Mouse (Mus musculus): ENCODE measurements around the gene 0610040J01Rik. TPM values are rescaled to one million over a fixed set of nuclear protein-coding genes. Genes with fewer than 3 reads are reported as not detected.

Gene 0610040J01Rik
- polyA plus RNA-seq, 1 experiment, result 17.0 TPM

DNA sequence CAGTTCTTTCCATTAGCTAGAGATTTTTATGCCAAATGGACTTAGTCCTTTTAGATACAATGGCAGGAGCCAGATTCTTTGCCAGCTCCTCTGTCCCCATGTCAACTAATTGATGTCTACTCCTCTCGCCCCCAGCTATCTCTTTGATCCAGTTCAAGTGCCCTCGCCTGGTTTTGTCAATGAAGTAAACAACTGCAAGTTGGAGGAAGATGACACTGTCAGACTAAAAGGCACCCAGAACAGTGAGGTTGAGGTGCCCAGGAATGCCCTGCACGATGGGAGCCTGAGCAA lies 85.6 kb downstream of the 0610040J01Rik start:
- DNase-seq (ENCODE audit: low spot score), result no peak

DNA sequence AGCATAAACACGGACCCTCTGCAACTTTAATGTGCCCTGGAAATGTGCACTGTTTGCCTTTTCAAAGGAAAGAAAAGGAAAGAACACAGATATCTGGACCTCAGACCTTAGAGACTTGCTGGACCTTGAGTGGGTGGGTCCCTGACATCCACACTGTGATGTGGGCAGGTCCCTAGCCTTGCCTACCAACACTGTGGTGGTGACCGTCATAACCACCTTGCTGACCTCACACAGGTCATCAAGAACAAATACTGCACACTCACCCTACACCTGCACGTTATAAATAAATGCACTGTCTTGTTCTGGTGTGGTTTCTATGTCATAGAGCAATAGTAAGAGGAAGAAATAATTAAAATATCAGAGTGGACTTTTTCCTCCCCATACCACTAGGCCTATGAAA lies 91.2 kb downstream of the 0610040J01Rik start:
- DNase-seq (ENCODE audit: low spot score), result no peak

DNA sequence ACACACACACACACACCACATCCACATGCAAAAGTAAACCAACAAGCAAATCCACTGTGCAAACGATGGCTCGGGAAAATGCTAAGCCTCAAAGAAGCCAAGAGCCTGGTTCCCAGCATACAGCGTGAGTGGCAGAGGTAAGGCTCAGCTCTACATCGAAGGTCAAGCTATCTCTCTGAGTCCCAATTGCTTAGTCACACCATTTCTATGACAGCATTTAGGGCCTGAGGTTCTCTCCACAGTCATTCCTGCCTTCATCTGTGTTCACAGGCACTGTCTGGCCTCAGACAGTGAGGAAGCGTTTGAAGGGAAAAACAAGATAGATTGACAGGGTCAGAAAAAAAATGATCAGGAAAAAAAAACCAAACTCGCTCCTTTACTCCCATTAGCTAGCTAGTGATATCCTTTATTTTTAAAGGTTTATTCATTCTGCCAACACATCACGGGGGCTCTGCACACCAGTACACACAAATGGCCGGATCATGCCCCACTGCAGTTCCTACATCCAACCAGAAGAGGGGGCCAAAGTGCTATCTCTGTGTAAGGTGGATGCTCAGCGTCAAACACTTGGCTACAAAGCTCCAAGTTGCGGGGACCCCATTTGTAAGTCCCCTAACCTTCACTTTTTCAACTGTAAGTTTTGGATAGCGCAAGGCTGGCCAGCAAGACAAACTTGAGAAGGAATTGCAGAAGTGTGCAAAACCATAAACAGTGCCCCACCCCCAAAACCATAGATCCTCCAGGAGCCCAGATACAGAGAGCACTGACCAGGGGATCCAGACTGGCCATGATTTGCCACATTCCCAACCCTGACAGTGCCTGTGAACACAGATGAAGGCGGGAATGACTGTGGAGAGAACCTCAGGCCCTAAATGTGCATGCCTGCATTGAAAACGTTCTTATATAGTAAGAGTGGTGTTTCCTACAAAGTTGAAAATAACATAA lies 94.3 kb downstream of the 0610040J01Rik start:
- peak; percentile 63 for DNase-seq (ENCODE audit: low spot score)

DNA sequence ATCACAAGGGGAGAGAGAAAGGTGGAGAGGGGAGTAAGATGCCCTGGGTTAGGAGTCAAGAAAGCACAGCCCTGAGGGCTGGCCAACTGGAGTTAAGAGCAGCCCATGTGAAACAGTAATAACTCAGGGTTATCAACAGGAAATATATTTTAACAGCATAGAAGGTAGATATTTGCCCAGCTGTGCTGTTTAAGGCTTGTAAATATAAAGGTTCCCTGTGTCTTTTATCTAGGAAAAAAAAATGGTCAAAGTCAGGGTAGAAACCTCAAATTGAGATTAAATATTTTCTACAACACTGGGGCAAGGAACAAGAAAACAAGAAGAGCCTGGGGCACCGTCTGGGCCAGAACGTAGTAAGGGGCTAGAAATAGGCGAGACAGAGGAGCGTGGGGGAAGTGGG lies 95.3 kb downstream of the 0610040J01Rik start:
- no peak for DNase-seq (ENCODE audit: low spot score)

DNA sequence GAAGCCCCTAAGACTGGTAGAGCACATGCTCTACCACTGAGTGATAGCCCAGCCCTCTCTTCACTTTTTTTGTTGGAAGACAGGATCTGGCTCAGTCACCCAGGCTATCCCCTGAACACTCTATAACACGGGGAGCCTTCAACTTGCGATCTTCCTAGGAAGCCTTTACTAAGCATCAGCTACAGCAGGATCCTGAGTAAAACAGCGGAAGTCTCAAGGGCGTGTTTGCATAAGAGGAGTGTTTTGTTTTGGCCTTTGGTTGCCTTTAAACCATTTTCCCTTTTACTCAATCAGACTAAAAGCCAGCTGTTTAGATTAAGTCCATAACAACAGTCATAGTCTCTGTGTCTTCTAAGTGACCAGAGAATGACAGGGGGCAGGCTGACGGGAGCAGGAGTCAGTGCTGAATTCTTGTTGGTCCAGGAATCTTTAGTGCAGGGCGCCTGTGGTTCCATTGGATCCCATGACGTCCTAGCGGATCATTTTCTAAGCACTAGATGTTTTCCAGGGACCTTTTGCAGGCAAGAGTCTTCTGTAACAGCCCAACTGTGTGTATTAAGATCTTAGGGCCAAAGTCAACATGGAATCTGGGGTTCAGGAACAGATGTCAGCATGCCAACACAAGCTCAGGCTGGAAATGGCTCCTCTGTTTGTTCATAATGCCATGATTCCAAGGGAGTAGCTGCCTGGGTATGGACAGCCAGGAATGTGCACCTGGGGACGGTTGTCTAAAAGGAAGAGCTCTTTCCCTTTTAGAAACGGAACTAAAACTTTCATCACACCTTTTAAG lies 98.2 kb downstream of the 0610040J01Rik start:
- no peak for DNase-seq (ENCODE audit: low spot score)

DNA sequence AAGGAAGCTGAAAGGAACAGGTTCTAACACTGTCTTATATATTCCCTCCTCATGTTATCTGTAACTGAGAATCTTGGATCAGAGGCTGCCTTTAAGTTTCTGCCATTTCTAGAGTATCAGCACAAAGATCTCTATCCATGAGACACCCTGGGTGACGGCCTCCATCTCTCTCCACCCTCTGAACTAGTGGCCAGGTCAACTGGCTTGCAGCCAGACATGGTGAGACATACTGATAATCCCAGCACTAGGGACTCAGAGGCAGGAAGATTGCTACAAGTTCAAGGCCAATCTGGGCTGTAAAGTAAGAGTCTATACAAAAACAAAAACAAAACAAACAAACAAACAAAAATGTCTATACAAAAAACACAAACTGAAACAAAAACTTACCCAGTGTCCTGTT lies 102.7 kb downstream of the 0610040J01Rik start:
- DNase-seq (ENCODE audit: low spot score), result no peak

DNA sequence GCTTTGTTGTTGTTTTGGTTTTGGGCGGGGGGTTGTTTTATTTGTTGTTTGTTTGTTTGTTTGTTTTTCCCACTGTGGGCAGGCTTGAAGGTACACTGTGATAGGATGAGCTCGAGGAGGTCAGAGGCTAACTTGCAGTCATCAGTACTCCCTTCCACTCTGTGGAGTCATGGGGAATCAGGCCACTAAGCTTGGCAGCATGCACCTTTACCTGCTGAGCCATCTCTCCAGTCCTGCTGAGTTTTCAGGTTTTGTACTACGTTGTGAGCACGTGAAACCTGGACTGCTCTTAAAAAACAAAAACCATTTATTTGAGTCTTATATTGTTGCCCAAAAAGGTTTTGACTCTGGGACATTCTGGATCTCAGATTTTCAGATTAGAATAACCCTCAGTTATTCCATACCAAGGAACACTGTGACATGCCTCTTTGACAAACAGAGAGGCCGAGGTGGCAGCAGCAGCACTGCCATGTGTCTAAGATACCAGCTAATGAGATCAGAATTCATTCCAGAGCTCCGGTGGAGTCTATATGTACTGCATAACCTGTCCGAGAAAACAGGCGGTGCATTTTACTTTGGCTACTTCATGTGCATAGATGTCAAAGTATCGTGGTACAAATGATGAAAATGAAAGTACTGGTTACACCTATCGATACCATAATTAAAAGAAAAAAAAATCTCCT lies 104.4 kb downstream of the 0610040J01Rik start:
- DNase-seq (ENCODE audit: low spot score), result no peak

DNA sequence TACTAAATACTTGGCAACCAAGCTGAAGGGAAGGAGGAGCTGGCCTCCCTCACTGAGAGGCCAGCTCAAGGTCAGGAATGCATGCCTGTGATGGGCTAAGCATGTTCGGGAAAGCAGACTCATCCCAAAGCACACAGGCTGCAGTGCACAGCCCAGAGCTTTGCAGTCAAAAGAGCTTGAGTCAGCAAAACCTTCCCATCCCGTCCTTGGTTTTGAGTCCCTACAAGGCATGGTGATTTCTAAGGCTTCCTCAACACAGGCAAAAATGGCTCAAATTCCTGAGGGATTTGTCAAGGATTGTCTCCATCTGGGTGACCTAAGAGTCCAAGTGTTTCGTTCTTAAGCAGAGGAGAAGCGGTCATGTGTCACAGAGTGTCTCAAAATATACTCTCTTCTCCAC lies 106.0 kb downstream of the 0610040J01Rik start:
- no peak for DNase-seq (ENCODE audit: low spot score)

DNA sequence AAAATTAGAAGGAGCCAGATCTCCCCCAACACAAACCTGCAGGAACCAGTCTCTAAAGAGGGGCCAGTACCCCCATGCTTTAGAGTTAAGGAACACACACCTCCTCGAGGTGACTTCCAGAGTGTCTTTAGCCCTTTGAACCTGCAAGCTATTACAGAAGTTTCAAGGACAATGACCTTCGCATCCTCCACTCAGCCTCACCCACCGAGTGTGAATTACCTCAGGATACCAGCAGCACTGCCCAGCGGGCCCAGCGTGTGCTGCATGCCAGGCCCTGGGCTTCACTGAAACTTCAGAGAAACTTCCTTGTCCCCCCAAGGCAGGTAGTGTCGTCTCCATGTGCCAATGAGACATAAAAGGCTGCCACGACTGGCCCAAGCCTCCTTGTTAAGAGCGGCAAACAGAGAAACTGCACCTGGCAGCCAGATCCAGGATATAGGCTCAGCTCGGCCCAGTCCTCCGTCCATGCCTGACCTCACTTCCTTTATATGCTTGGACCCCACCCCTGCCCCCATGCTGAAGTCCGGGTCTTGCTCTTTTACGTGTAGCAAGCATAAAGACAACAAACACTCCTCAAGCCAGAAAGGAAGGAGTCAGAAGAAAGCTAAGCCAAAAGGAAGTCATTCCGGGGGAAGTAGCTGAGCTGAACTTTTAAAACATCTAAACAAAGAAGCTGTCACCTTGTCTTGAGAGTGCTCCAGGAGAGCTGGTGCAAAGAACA lies 111.3 kb downstream of the 0610040J01Rik start:
- DNase-seq (ENCODE audit: low spot score), result no peak

DNA sequence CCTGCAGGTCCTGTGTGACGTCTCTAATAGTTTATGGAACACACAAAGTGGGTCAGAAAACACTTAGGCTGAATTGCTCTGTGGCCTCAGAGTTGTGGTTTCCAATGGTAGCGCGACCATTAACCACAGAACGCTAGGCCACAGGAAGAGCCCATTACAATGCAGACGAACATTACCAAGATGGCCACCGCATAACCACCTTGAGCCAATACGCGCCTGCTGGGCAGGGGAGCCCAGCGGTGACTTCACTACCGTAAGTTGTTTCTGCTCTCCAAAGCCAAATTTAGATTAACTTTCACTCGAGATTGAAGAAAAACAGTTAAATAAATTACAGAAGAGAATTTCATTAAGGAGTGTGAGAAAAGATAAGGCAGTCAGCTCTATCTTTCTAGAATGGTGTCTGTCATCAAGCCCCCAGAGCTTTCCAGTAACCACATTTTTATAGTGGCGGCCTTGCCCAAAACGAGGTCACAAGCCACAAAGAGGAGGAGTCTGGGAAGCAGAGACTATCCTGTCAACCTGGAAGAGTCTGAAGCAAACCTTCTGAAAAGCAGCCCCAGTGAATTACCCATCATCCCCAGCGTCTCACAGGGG lies 113.0 kb downstream of the 0610040J01Rik start:
- DNase-seq (ENCODE audit: low spot score), result no peak

DNA sequence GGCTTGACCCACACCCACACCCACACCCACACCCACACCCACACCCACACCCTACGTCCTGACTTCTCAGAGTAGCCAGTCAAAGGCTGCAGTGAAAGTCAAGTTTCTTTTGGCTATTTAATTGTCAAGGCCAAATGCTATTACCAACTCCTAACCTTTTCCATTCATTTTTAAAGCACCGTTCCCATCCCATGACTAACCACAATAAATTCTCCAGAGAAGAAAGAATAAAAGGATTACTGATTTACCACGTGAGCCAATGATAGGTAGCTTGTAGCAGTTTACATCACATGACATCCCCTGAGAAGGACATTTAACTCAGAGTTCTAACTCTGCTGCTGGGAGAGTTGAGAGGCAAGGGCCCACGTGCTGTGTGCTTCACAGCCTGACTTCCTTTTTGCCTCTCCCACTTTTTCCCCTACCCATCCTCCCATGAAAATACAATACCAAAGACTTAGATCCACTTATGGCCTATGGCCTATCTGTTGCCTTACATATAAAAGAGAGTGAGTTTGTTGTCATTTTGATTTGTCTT lies 118.7 kb downstream of the 0610040J01Rik start:
- no peak for DNase-seq (ENCODE audit: low spot score)

DNA sequence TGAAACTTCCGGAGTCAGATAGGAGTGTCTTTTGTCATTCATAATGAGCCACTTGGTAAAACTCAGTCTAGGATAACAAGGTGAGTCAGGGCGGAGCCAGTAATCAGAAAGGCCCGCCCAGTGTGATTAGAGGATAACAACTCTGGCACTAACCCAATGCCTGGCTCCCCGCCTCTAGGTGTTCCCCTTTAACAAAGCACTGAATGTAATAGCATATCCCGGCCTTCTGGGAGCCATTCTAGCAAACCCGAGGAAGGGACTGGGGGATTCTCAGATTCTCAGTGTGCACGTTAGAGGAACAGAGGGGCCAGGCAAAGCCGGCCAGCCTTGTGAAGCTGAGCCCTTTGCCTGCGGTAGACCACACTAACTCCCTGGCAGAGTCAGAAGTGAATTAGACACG lies 120.7 kb downstream of the 0610040J01Rik start:
- DNase-seq (ENCODE audit: low spot score), result no peak

DNA sequence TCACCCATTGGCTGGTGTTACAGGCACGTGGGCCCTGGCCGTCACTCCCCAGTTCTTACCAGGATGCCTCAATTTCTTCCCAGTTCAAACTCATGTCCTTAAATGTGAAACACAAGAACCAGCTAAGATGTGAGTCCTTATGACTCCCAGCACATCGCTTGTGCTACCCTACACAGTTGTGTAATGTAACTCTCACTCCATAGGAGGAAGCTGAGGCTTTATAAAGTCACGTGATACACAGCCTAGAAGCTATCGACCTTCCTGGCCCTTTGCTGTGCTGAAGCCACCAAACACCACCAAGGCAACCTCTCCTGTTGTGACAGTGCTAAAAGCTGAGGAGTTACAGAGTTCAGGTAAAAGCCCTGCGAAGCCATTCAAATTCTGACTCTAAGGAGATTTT lies 123.4 kb downstream of the 0610040J01Rik start:
- DNase-seq (ENCODE audit: low spot score), result no peak

DNA sequence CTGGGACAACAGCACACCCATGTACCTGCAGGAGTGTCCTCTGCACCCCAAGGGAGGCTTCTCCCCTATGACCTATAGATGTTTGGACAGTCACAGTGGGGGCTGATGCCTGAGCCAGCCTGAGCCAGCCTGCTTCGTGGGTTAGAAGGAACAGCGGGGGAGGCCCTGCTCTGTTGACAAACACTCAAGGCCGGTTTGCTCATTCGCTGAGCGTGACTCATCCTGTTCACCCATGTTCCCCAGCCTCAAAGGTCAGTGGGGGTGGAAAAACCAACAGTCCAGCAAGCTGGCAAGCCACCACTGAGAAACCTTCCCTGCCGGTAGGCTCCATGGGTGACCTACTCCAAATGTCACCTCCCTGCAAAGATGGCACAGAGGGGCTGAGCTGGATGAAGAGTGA lies 124.6 kb downstream of the 0610040J01Rik start:
- DNase-seq (ENCODE audit: low spot score), result peak; percentile 38

DNA sequence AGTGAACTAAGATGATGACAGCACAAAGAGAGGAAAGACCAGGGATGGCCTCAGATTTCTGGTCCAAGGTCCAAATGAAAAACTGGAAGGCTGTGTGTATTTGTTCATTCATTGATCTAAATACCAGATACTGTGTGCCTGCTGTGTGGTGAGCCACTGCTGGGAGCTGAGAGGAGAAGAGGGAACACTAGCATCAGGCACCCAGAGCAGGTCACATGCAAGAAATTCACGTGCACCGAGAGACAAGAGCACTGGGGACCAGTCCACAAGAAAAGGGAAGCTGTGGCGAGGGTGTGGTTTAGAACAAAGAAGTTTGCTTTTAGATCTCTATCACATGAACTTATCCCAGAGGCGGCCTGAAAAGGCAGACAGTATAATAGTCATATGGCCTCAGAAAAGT lies 126.4 kb downstream of the 0610040J01Rik start:
- no peak for DNase-seq (ENCODE audit: low spot score)

DNA sequence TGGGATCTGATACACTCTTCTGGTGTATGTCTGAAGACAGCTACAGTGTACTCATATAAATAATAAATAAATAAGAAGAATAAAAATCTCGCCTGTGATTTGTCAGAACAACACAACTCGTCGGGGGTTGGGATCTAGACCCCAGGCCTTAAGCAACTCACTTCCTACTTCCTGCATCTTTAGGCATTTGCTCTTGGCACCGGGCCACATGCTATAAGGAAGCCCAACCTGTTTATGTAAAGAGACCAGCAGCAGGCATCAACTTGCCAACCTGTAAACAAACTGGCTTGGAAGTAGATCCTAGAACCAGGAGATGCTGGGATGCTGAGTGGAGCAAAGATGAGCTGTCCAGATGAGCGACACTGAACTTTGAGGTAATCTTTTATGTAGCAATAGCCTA lies 129.7 kb downstream of the 0610040J01Rik start:
- no peak for DNase-seq (ENCODE audit: low spot score)

DNA sequence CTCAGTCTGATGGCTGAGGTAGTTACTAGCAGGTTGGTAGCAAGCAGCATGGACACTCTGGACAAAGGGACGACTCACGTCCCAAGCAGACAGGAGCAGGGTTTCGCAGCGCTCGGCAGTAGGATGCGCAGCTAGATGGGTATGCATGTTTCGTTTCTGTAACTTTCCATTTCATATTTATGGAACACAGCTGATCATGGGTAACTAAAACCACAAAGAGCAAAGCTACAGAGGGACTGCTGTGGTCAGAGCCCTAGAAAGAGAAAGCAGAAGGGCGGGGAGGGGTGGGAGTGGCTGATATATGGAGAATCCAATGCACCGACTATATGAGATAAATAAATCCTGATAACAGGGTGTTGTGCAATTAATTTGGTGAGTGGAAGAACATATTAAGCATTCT lies 131.1 kb downstream of the 0610040J01Rik start:
- no peak for DNase-seq (ENCODE audit: low spot score)

DNA sequence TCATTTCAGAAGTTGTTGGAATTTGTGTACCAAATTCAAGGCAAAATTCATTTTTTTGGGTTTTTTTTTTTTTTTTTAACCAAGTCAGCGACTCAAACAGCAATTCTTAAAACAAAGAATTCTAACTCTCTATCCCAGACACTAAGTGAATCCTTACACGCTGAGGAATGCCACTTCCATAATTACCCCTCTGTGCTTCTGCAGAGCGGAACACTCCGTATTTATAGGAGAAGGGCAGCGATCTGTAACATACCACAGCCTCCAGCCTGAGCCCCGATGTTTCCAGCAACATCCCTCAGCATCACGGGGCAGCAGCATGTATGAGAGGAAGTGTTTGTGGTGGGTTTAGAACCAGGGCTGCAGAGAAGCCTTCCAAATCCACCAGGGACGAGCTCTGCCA lies 135.4 kb downstream of the 0610040J01Rik start:
- no peak for DNase-seq (ENCODE audit: low spot score)

DNA sequence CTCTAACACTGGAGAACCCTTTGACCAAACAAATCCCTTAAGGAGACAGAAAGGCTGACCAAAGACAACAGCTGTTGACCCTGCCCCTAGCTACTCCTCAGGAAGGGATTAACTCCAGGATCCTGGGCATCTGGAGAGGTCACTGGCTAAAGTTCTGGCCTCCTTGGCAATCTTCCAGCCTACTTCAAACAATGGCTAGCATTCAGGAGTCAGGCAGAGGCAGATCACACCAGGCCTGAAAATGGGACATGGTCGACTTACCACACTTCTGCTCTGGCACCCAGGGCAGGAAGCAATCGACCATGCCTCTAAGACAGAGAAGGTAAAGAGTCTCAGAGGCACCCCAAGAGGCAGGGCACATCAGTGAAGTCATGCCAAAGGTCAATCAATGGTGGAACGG lies 137.0 kb downstream of the 0610040J01Rik start:
- no peak for DNase-seq (ENCODE audit: low spot score)

Data from urinary bladder, adult 2 months (tissue).